Mouse (Mus musculus) limb, embryonic 11.5 days (tissue): ENCODE data around the gene Cdcp1. TPM values are rescaled to one million over a fixed set of nuclear protein-coding genes. Genes with fewer than 3 reads are reported as not detected.

Source experiments
- ATAC-seq: fragments of 200-750 bp; cut with Nextera tagmentation; 2 replicates; pipeline ENCODE4 v1.8.0; 2017; ENCODE audit warnings: low read depth; ENCODE audit not compliant: insufficient number of reproducible peaks, low FRiP score, low TSS enrichment
- DNase-seq: peaks from one replicate; pipeline ENCODE4 v3.0.0-alpha.2; 2015; ENCODE audit warnings: low spot score
- H3K27ac ChIP-seq: fragments of 300-500 bp; sonication (generic); replicated peaks from 2 replicates; pipeline ENCODE4 v1.5.1; 2014; ENCODE audit warnings: low read depth, mild to moderate bottlenecking, low read length
- H3K27me3 ChIP-seq: fragments of 300-500 bp; sonication (generic); 2 replicates; pipeline ENCODE4 v1.6.1; 2014; ENCODE audit warnings: mild to moderate bottlenecking, low read length, mixed read lengths; ENCODE audit not compliant: control insufficient read depth, insufficient read depth
- H3K36me3 ChIP-seq: fragments of 300-500 bp; sonication (generic); 2 replicates; pipeline ENCODE4 v1.6.1; 2014; ENCODE audit warnings: mild to moderate bottlenecking, low read length, moderate library complexity, mixed read lengths; ENCODE audit not compliant: control insufficient read depth, insufficient read depth
- H3K4me1 ChIP-seq: fragments of 300-500 bp; sonication (generic); 2 replicates; pipeline ENCODE4 v1.6.1; 2014; ENCODE audit warnings: low read length, mixed read lengths; ENCODE audit not compliant: control insufficient read depth, insufficient read depth
- H3K4me2 ChIP-seq: fragments of 300-500 bp; sonication (generic); 2 replicates; pipeline ENCODE4 v1.6.1; 2014; ENCODE audit warnings: low read depth, mild to moderate bottlenecking, moderate library complexity; ENCODE audit not compliant: severe bottlenecking
- H3K4me3 ChIP-seq: fragments of 300-500 bp; sonication (generic); 2 replicates; pipeline ENCODE4 v1.5.1; 2014; ENCODE audit warnings: low read depth, low read length
- H3K9ac ChIP-seq: fragments of 300-500 bp; sonication (generic); 2 replicates; pipeline ENCODE4 v1.6.1; 2014; ENCODE audit warnings: mild to moderate bottlenecking, low read length
- H3K9me3 ChIP-seq: fragments of 300-500 bp; sonication (generic); 2 replicates; pipeline ENCODE4 v1.6.1; 2016; ENCODE audit warnings: low read length; ENCODE audit not compliant: control insufficient read depth
- WGBS: fragments of 180-500 bp; shearing (Covaris S2); extraction: QIAGEN DNeasy Blood & Tissue Kit; methylation state at CpG from one replicate; pipeline ENCODE4 v1.1.7; 2014; 5-methylcytosine and 5-hydroxymethylcytosine counted together
- polyA plus RNA-seq: library from polyadenylated mRNA; unstranded; fragments of >200 nt; fragmentation: Nextera tagmentation; extraction: Ambion mirVana; gene quantifications from 2 replicates; pipeline ENCODE4 v1.2.1, GENCODE M21; 2014

The Cdcp1 gene
- polyA plus RNA-seq, 1 experiment from 2014 or later = 2.5 TPM

DNA sequence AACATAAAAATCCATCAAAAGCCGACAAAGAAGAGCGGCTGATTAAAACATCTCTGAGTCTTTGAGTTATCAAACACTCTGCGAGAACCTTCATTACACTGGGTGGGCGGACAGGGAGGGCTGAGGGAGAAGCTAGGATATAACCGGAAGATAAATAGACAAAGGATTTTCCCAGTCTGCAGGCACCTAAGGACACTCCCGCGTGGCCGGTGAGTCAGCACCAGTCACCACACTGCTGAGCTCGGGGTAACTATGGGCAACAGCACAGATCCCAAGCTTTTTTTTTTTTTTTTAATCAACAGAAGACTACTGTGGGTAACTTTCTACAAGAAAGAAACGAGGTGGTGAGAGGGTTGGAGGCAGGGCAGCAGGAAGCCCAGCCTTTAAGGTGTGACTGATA lies 28.1 kb upstream of the Cdcp1 start:
- Histone ChIP-seq H3K27me3 (no peaks in the 10 kb centered on the region), H3K9ac (no peak overlapping the region), H3K4me2 (no peak overlapping the region), H3K27ac (no peak overlapping the region), H3K4me3 (no peak overlapping the region), H3K4me1 (no peaks in the 10 kb centered on the region), H3K9me3 (no peaks in the 10 kb centered on the region), H3K36me3 (no peaks in the 10 kb centered on the region)
- no peak for DNase-seq
- 69% methylated on average over 10 of the region's 10 CpGs for WGBS
- no peak for ATAC-seq

DNA sequence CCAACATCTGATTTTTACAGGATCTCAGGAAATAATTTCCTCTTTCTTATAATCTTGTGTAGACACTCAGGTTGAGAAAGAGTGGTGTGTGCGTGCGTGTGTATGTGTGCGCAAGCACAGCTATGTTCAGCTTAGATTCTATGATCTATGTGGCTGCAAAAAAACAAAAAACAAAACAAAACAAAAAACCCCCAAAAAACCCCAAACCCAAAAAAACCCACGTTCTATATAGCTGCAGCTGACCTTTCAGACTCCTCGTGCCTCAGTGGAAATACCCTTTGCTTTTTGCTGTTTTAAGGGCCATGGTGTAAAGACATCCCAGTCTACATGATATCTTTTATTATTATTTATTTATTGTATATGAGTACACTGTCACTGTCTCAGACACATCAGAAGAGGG lies 25.4 kb upstream of the Cdcp1 start:
- H3K27me3 ChIP-seq = no peaks in the 10 kb centered on the region
- no peak for DNase-seq
- H3K4me3 ChIP-seq = no peak overlapping the region
- ATAC-seq = no peak
- H3K4me1 ChIP-seq = 0 out of 2 replicates have a peak, but pooled peaks cover 2% of the 10 kb centered on the region
- no peak overlapping the region for H3K4me2 ChIP-seq
- WGBS = 91% methylated on average over 5 of the region's 5 CpGs
- H3K36me3 ChIP-seq = no peaks in the 10 kb centered on the region
- H3K9ac ChIP-seq = no peak overlapping the region
- no peak overlapping the region for H3K27ac ChIP-seq
- no peaks in the 10 kb centered on the region for H3K9me3 ChIP-seq

DNA sequence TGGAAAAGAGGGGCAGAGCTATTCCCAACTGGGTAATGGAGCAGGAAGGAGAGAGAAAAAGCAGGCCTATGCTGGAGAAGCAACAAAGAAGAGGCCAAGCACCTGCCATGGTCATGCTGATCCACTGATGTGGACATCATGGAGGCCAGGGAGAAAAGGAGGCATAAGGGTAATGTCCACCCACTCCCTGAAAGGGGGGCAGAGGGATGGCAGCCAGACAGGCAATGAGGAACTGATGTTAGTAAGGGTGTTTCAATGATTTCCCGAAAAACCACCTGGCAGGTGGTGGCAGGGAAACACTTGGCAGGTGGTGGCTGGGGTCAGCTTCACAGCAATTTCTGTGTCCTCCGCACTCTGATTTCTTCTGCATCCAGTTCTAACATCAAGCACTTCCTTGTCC lies 24.9 kb upstream of the Cdcp1 start:
- 82% methylated on average over 2 of the region's 2 CpGs for WGBS
- Histone ChIP-seq H3K36me3 (no peaks in the 10 kb centered on the region), H3K27ac (no peak overlapping the region), H3K9ac (no peak overlapping the region), H3K4me1 (0 out of 2 replicates have a peak, but pooled peaks cover 2% of the 10 kb centered on the region), H3K4me3 (no peak overlapping the region), H3K27me3 (no peaks in the 10 kb centered on the region), H3K9me3 (no peaks in the 10 kb centered on the region), H3K4me2 (no peak overlapping the region)
- no peak for ATAC-seq
- no peak for DNase-seq

DNA sequence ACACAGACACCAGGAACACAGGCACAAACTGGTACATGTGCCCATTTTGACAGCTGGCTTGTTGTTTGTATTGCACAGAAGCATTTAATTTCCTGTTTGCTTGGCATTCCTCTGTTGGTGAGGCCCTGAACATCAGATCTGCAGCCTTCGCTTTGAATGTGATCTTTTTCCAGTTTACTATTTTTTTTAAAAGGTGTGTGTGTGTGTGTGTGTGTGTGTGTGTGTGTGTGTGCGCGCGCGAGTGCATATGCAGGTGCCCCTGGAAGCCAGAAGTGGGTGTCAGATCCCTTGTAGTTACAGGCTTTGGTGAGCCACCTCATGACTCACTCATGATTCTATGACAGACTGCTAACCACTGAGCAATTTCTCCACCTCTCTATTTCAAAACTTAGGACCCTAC lies 24.4 kb upstream of the Cdcp1 start:
- Histone ChIP-seq H3K9ac (no peak overlapping the region), H3K9me3 (no peaks in the 10 kb centered on the region), H3K27me3 (no peaks in the 10 kb centered on the region), H3K36me3 (no peaks in the 10 kb centered on the region), H3K27ac (no peak overlapping the region), H3K4me3 (no peak overlapping the region), H3K4me1 (0 out of 2 replicates have a peak, but pooled peaks cover 2% of the 10 kb centered on the region), H3K4me2 (no peak overlapping the region)
- WGBS = 95% methylated on average over 5 of the region's 5 CpGs
- ATAC-seq = no peak
- no peak for DNase-seq

DNA sequence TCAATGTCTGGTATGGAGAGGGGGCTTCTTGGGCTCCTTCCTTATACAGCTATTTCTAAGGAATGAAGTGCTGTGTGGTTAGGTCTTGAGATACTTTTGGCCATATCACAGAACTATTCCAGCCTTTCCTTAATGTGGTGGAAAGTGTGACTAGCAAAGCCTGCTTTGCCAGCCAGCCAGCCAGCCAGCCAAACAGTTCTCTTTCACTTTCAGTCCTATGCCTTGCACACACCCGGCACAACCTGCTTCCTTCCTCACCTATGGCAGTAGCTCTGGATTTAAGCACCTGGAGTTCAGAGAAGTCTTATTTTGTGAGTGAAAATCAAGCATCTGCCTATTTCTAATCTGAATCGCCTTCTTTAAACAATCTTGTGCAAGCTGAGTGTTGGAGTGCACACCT lies 23.8 kb upstream of the Cdcp1 start:
- H3K4me1 ChIP-seq = 0 out of 2 replicates have a peak, but pooled peaks cover 2% of the 10 kb centered on the region
- H3K4me2 ChIP-seq = no peak overlapping the region
- ATAC-seq (no peak), DNase-seq (no peak)
- H3K9ac ChIP-seq = no peak overlapping the region
- H3K9me3 ChIP-seq = no peaks in the 10 kb centered on the region
- H3K36me3 ChIP-seq = no peaks in the 10 kb centered on the region
- 77% methylated on average over 2 of the region's 2 CpGs for WGBS
- H3K27ac ChIP-seq = no peak overlapping the region
- H3K4me3 ChIP-seq = no peak overlapping the region
- no peaks in the 10 kb centered on the region for H3K27me3 ChIP-seq

DNA sequence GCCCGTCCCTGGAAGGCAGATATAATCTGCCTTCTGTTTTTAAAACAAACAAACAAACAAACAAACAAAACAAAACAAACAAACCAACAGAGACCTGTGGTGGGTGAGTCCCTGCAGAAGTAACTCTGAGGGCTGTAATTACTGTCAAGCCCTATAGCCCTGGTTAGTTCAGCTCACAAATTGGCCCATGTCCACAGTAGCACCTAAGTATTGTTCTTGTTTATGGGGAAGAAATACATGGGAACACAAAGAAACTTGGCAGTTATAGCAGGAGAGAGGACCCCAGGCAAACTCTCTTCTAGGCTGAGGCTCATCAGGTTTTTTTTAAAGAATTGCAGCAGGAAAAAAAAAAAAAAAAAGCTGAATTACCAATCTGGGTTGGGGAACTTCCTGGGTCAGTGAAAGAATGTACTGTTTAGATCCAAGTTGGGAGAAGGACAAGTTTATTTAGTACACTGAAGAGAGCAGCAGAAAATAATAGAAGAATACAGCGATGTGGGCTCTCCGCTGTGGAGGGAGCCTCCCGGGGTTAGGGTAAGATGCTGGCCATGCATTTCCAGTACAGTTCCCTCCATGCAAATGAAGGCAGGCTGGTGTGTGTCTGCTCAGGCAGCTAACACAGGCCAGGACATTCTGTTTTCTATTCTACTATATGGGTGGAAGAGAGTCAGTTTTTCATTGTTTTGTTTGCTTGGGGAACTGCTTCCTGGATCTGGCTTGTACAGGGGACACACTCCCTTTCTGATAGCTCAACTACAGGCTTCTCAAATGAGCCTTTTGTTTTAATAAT lies 22.6 kb upstream of the Cdcp1 start:
- H3K27ac ChIP-seq = no peak overlapping the region
- no peaks in the 10 kb centered on the region for H3K9me3 ChIP-seq
- H3K36me3 ChIP-seq = no peaks in the 10 kb centered on the region
- H3K4me2 ChIP-seq = no peak overlapping the region
- H3K4me3 ChIP-seq = no peak overlapping the region
- H3K4me1 ChIP-seq = 0 out of 2 replicates have a peak, but pooled peaks cover 2% of the 10 kb centered on the region
- no peak for DNase-seq
- no peak overlapping the region for H3K9ac ChIP-seq
- ATAC-seq = peak; percentile 57; the same call in 1 of the 2 replicates
- H3K27me3 ChIP-seq = no peaks in the 10 kb centered on the region
- 56% methylated on average over 4 of the region's 4 CpGs for WGBS

DNA sequence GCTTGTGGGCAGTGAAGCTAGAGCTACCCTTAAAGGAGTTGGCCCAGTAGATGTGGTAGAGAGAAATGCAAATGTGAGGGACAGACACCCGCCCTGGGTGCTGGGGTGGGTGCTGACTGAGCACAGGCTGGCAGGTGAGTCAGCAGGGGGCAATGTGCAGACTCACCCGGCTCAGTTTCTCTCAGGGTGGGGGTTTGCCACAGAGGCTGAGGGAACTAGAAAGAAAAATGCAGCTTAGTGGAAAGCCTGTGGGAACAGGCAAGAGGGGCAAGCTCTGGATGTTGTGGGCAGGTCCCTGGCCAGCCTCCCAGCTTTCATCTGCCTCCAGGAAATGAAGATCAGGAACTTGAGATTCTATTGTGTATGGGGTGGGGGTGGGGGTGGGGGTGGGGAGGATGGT lies 21.9 kb upstream of the Cdcp1 start:
- Histone ChIP-seq H3K4me2 (no peak overlapping the region), H3K36me3 (no peaks in the 10 kb centered on the region), H3K4me3 (no peak overlapping the region), H3K4me1 (0 out of 2 replicates have a peak, but pooled peaks cover 2% of the 10 kb centered on the region), H3K9ac (no peak overlapping the region), H3K27ac (no peak overlapping the region), H3K9me3 (no peaks in the 10 kb centered on the region), H3K27me3 (no peaks in the 10 kb centered on the region)
- ATAC-seq = no peak
- no peak for DNase-seq
- WGBS = 54% methylated on average over 2 of the region's 2 CpGs

DNA sequence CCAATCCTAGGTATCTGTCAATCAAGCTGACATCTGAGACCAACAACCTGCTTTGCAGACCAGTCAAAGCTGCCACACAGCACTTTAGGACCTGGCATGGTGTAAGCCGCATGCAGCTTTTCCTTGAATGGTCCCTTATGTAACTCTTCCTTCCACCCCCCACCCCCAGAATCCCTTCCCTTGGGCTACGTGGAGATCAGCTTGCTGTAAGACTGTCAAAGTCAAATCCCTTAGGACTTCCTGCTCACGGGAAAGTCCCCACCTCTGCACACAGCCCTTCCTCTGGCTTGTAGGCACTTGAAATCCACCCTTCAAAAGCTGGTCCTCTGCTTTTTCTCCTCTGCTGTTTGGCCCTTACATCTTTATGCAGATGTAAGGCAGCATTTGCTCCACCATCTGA lies 19.8 kb upstream of the Cdcp1 start:
- ATAC-seq = no peak
- Histone ChIP-seq H3K4me1 (0 out of 2 replicates have a peak, but pooled peaks cover 2% of the 10 kb centered on the region), H3K27me3 (no peaks in the 10 kb centered on the region), H3K9ac (no peak overlapping the region), H3K27ac (no peak overlapping the region), H3K4me2 (no peak overlapping the region), H3K4me3 (no peak overlapping the region), H3K36me3 (no peaks in the 10 kb centered on the region), H3K9me3 (no peaks in the 10 kb centered on the region)
- 55% methylated on average over 3 of the region's 3 CpGs for WGBS
- DNase-seq = no peak

DNA sequence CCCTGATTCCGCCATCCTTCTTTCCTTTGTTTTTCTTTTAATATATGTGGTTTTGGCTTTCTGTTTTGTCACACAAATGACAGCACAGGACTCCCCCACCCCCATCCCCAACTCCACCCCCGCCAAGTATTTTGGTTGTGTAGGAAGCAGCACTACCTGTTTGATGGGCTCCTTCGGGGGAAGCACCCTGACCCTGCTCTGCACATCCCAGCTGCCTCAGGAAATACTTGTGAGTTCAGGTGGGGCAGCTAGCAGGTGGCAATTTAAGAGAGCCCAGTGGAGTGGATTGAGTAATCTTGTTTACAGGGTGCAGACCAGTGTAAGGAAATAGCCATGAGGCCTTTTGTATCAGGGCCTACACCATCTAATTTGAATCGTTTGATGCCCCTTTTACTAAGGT lies 14.0 kb upstream of the Cdcp1 start:
- Histone ChIP-seq H3K4me3 (no peak overlapping the region), H3K9ac (no peak overlapping the region), H3K36me3 (no peaks in the 10 kb centered on the region), H3K4me2 (no peak overlapping the region), H3K4me1 (no peaks in the 10 kb centered on the region), H3K27ac (no peak overlapping the region), H3K27me3 (no peaks in the 10 kb centered on the region), H3K9me3 (no peaks in the 10 kb centered on the region)
- ATAC-seq (no peak), DNase-seq (no peak)
- WGBS = 77% methylated on average over 4 of the region's 4 CpGs
